Mouse (Mus musculus) CH12.LX (cell line): ENCODE data around the gene Arpp21. TPM values are rescaled to one million over a fixed set of nuclear protein-coding genes. Genes with fewer than 3 reads are reported as not detected.

ENCODE experiments used
- DNase-seq: peaks from one replicate; pipeline ENCODE4 v3.0.0-alpha.2; 2013; ENCODE audit errors: extremely low read depth
- H3K27ac ChIP-seq: 2 replicates; pipeline ENCODE4 v1.5.1; 2012; ENCODE audit warnings: low read depth, mild to moderate bottlenecking, control low read depth, moderate library complexity; ENCODE audit not compliant: insufficient read depth
- H3K27me3 ChIP-seq: replicated peaks from 2 replicates; pipeline ENCODE3; 2012; ENCODE audit warnings: inconsistent platforms
- H3K36me3 ChIP-seq, 2 experiments: replicated peaks in 1 of 2; 2 replicates each; pipeline versions ENCODE3 to v1.6.1; 2012; ENCODE audit warnings: inconsistent platforms in 1 of 2, low read length in 1 of 2, mild to moderate bottlenecking in 1 of 2, mixed read lengths in 1 of 2, moderate library complexity in 1 of 2; ENCODE audit not compliant: control insufficient read depth in 1 of 2, insufficient read depth in 1 of 2
- H3K4me1 ChIP-seq, 2 experiments: 2 replicates each; pipeline ENCODE4 v1.6.1; 2012; ENCODE audit warnings: inconsistent platforms in 1 of 2, moderate library complexity in 1 of 2; ENCODE audit not compliant: insufficient read depth in 2 of 2, control insufficient read depth in 1 of 2
- H3K4me2 ChIP-seq: 2 replicates; pipeline ENCODE4 v1.6.1; 2012; ENCODE audit warnings: low read depth, mild to moderate bottlenecking, control low read depth; ENCODE audit not compliant: poor library complexity, insufficient read depth, severe bottlenecking
- H3K4me3 ChIP-seq, 3 experiments: fragments of 150-350 bp in 1 of 3; sonication (generic) in 1 of 3; replicated peaks in 1 of 3; 2 replicates each; pipeline versions ENCODE3 to v1.5.1; 2011 to 2012; ENCODE audit warnings: low read depth in 2 of 3, low read length in 2 of 3, mild to moderate bottlenecking in 2 of 3, moderate library complexity in 2 of 3, control low read depth in 1 of 3, improper control_type of control experiment in 1 of 3, inconsistent platforms in 1 of 3, mixed read lengths in 1 of 3; ENCODE audit not compliant: poor library complexity in 1 of 3
- H3K79me2 ChIP-seq: replicated peaks from 2 replicates; pipeline ENCODE4 v1.6.1; 2012; ENCODE audit warnings: mild to moderate bottlenecking, moderate library complexity; ENCODE audit not compliant: control insufficient read depth, poor library complexity, insufficient read depth, severe bottlenecking; ENCODE audit errors: extremely low read depth
- H3K9ac ChIP-seq: 2 replicates; pipeline ENCODE4 v1.6.1; 2012; ENCODE audit warnings: low read depth, mild to moderate bottlenecking, control low read depth, moderate library complexity; ENCODE audit not compliant: insufficient read depth
- H3K9me3 ChIP-seq: replicated peaks from 2 replicates; pipeline ENCODE3; 2012; ENCODE audit warnings: low read length, inconsistent platforms, mixed read lengths
- BHLHE40 ChIP-seq: IDR thresholded peaks from 2 replicates; pipeline ENCODE4 v1.6.1; 2011; ENCODE audit warnings: mild to moderate bottlenecking, low read depth, low read length, improper control_type of control experiment
- CHD1 ChIP-seq: IDR thresholded peaks from 2 replicates; pipeline ENCODE4 v1.6.1; 2012; ENCODE audit warnings: low read depth, low read length, improper control_type of control experiment, inconsistent platforms
- CHD2 ChIP-seq: IDR thresholded peaks from 2 replicates; pipeline ENCODE4 v1.6.1; 2011; ENCODE audit warnings: low read length, improper control_type of control experiment
- E2F4 ChIP-seq: IDR thresholded peaks from 2 replicates; pipeline ENCODE4 v1.6.1; 2011; ENCODE audit warnings: low read depth, low read length, improper control_type of control experiment; ENCODE audit not compliant: insufficient replicate concordance
- EP300 ChIP-seq: IDR thresholded peaks from 2 replicates; pipeline ENCODE4 v1.6.1; 2011; ENCODE audit warnings: low read length, improper control_type of control experiment
- HCFC1 ChIP-seq: IDR thresholded peaks from 2 replicates; pipeline ENCODE4 v1.6.1; 2012; ENCODE audit warnings: low read depth, mild to moderate bottlenecking, inconsistent platforms, low read length, improper control_type of control experiment
- JUND ChIP-seq: conservative IDR thresholded peaks from 2 replicates; pipeline ENCODE4 v1.6.1; 2011; ENCODE audit warnings: low read depth, low read length, improper control_type of control experiment
- KAT2A ChIP-seq: IDR thresholded peaks from 2 replicates; pipeline ENCODE4 v1.6.1; 2012; ENCODE audit warnings: low read length, improper control_type of control experiment, inconsistent platforms; ENCODE audit not compliant: insufficient replicate concordance
- MYC ChIP-seq: IDR thresholded peaks from 2 replicates; pipeline ENCODE4 v1.6.1; 2011; ENCODE audit warnings: low read depth, mild to moderate bottlenecking, improper control_type of control experiment, low read length
- NELFE ChIP-seq: IDR thresholded peaks from 2 replicates; pipeline ENCODE4 v1.6.1; 2011; ENCODE audit warnings: low read depth, low read length, improper control_type of control experiment
- RAD21 ChIP-seq: IDR thresholded peaks from 2 replicates; pipeline ENCODE4 v1.6.1; 2011; ENCODE audit warnings: low read depth, mild to moderate bottlenecking, low read length, improper control_type of control experiment, moderate library complexity
- RCOR1 ChIP-seq: conservative IDR thresholded peaks from 2 replicates; pipeline ENCODE4 v1.6.1; 2012; ENCODE audit warnings: low read depth, mild to moderate bottlenecking, inconsistent platforms, low read length, improper control_type of control experiment
- TBP ChIP-seq: conservative IDR thresholded peaks from 2 replicates; pipeline ENCODE4 v1.6.1; 2011; ENCODE audit warnings: low read depth, low read length, improper control_type of control experiment
- USF1 ChIP-seq: IDR thresholded peaks from 2 replicates; pipeline ENCODE4 v1.6.1; 2014; ENCODE audit warnings: low read depth, mild to moderate bottlenecking, inconsistent platforms, low read length, improper control_type of control experiment
- ZC3H11A ChIP-seq: IDR thresholded peaks from 2 replicates; pipeline ENCODE4 v1.6.1; 2012; ENCODE audit warnings: low read depth, mild to moderate bottlenecking, inconsistent platforms, low read length, improper control_type of control experiment
- ZNF384 ChIP-seq: IDR thresholded peaks from 2 replicates; pipeline ENCODE4 v1.6.1; 2012; ENCODE audit warnings: low read depth, low read length, improper control_type of control experiment, inconsistent platforms
- dilution Hi-C: fragments of 300-500 bp; cut with MboI; formaldehyde crosslinking; loops from 2 replicates; pipeline ENCODE4 v1.14.3; 2020; ENCODE audit warnings: low sequenced_read_pairs; ENCODE audit not compliant: extremely low pct_unique_long_range_greater_than_20kb, extremely low pct_ligation_motif_present
- in situ Hi-C: fragments of 300-500 bp; cut with MboI; formaldehyde crosslinking; loops from 3 replicates; pipeline ENCODE4 v1.14.3; 2019; ENCODE audit warnings: low sequenced_read_pairs, low pct_ligation_motif_present, low pct_unique_long_range_greater_than_20kb, mixed read lengths
- polyA plus RNA-seq: library from polyadenylated mRNA; unstranded; fragments of >175 nt; gene quantifications from 2 replicates; pipeline ENCODE4 v1.2.1, GENCODE M21; 2012; ENCODE audit warnings: low read depth; ENCODE audit not compliant: insufficient read length
- total RNA-seq, 2 experiments: library from RNA; depleted of rRNA; stranded (reverse); fragments of 300-350 nt in 1 of 2; fragments of >200 nt in 1 of 2; gene quantifications; 2 replicates each; pipeline ENCODE4 v1.2.3; 2012 to 2014

Arpp21 gene
- total and polyA plus RNA-seq, 3 experiments: not detected

DNA sequence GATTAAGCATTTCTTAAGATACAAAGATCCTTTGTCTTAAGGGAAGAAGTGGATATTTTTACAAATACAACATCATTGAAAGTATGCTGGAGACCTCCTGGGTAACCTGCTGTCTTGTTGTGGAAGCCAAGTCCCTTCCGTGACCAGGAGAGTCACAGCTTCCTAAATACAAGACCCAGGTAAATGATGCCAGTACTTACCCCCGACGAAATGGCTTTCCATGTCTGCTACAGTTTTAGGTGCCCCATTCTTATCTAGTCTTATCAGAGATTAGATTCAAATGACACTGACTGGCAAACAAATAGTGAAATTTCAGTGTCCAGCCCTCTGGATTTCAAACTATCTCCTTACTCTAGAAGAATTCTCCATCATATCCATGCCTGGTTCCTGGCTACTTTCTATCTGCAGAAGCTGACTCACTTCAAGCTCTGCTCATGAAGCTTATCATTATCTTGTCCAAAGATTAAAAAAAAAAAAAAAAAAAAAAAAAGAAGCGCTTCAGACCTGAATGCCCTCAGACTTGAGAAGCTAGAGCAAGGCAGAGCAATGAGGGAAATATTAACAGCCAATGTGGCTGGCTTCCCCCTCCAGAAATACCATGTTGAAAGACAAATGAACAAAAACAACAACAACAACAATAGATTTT is 4.9 kb downstream of the Arpp21 start:
- DNase-seq: no peak
- no peak overlapping the region for H3K9ac ChIP-seq
- dilution Hi-C loops: no loop called here
- H3K27ac ChIP-seq: no peak overlapping the region
- in situ Hi-C loops: no loop called here
- H3K27me3 ChIP-seq: no peaks in the 10 kb centered on the region
- no peaks in the 10 kb centered on the region for H3K79me2 ChIP-seq
- no peaks in the 10 kb centered on the region for H3K36me3 ChIP-seq
- no peak overlapping the region for H3K4me2 ChIP-seq
- no peak overlapping the region for H3K4me3 ChIP-seq
- TF ChIP-seq JUND (no peak), RCOR1 (no peak), E2F4 (no peak), HCFC1 (no peak)
- TF ChIP-seq, all 38 proteins: peak for 0
- no peaks in the 10 kb centered on the region for H3K4me1 ChIP-seq
- H3K9me3 ChIP-seq: peaks cover 53% of the 10 kb centered on the region

- in situ Hi-C loops: no loop called here
- H3K9me3 ChIP-seq: peaks cover 42% of the 10 kb centered on the region
Measured at GRCm38 (mm10) chr9:112228470-112228869, 7.3 kb downstream of the Arpp21 start.

GRCm38 (mm10) chr9:112227174-112227573 is 8.6 kb downstream of the Arpp21 start:
- no peak overlapping the region for H3K9ac ChIP-seq
- no peaks in the 10 kb centered on the region for H3K79me2 ChIP-seq
- H3K4me1 ChIP-seq: no peaks in the 10 kb centered on the region
- no peak for TF ChIP-seq CHD2
- no peak for TF ChIP-seq USF1
- no peak for TF ChIP-seq RCOR1
- TF ChIP-seq EP300: no peak
- TF ChIP-seq KAT2A: no peak
- no peak for TF ChIP-seq NELFE
- no peak for TF ChIP-seq MYC
- no peak for TF ChIP-seq TBP
- TF ChIP-seq CHD1: no peak
- no peak for TF ChIP-seq JUND
- no peak for TF ChIP-seq RAD21
- TF ChIP-seq BHLHE40: no peak
- peaks cover 45% of the 10 kb centered on the region for H3K9me3 ChIP-seq
- in situ Hi-C loops (no loop called here), dilution Hi-C loops (no loop called here)
- no peaks in the 10 kb centered on the region for H3K27me3 ChIP-seq
- H3K27ac ChIP-seq: no peak overlapping the region
- H3K36me3 ChIP-seq: no peaks in the 10 kb centered on the region
- DNase-seq: no peak
- H3K4me2 ChIP-seq: no peak overlapping the region
- no peak overlapping the region for H3K4me3 ChIP-seq

More at GRCm38 (mm10) chr9:112228470-112228869, 7.3 kb downstream of the Arpp21 start:
- H3K4me1 ChIP-seq: no peaks in the 10 kb centered on the region
- no peak overlapping the region for H3K4me2 ChIP-seq
- H3K27me3 ChIP-seq: no peaks in the 10 kb centered on the region
- H3K27ac ChIP-seq: no peak overlapping the region
- dilution Hi-C loops: no loop called here
- no peak overlapping the region for H3K4me3 ChIP-seq
- H3K79me2 ChIP-seq: no peaks in the 10 kb centered on the region
- TF ChIP-seq ZNF384 (no peak), ZC3H11A (no peak)
- no peak for DNase-seq
- no peaks in the 10 kb centered on the region for H3K36me3 ChIP-seq
- no peak overlapping the region for H3K9ac ChIP-seq
